Mouse (Mus musculus): ENCODE measurements around the gene Pappa2.

Pappa2 gene

DNA sequence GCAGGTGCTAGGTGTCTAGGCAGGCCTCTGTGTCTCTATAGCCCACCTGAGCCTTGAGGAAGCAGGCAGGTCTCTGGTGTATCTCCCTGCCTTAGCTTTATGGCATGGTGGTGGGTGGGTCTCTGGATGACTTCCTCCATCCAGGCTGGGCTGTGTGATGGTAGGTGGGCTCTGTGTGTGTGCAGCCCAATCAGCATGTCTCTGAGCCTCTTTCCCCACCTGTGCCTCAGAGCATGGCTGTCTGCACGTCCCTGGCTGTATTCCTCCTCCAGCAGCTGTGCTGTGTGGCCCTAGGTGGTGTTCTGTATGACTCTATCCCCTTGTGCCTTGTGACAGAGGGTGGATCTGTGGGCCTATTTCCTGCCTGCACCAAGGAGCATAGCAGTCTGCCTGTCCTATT lies at the start of gene Pappa2:
Pappa2 (minus strand) TSS at position 101 of the 400 bp plus-strand sequence.
- DNase-seq (ENCODE audit: low read depth in 2 of 2, low spot score in 2 of 2), result no peak

DNA sequence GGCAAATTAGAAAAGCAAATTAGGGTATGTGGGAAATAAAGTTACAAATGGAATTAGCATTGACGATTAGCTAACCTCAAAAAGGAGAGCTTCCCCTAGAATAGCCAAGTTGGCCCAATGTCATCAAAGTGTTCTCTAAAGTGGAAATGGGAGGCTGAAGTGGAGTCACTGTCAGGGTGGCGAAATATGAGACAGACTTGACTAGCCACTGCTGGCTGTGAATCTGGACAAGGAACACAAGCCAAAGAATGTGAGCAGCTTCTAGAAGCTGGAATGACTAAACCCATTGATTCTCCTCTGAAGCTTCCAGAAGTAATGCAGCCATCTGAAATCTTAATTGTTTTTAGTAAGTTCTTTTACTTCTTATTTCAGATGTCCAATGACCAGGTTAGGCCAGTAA lies 48.8 kb upstream of the Pappa2 start:
- no peak for DNase-seq (ENCODE audit: low read depth in 2 of 2, low spot score in 2 of 2)

DNA sequence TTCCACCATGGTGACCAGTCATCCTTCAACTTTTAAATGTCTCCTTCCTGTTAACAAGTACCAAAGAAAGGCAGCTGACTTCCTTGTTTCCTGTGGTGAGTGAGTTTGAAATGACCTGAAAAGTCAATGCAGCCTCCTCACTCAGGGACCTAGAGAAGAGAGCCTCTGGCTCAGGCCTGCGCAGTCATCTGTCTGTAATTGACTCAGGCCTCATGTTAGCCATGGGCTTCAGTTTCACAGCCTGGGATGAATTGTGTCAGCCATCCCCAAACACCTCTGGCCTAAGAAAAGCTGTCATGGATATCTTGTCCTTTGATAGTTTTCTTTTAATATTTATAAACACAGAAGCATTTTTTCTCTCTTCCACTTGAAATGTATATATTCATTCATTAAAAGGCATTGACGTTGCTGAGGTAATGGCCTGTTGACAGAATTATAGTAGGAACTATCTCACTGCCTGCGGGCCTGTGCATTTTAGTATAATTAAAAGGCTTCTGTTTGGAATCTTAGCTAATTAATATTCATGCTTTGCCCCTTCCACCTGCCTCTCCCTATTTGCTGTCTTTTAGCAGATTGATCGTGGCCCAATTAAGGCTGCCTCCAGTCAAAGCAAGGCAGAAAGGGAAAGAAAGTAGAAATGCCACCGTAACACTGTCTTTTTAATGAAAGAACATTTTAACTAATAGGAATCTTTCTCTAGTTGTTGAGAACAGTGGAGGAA lies 34.8 kb upstream of the Pappa2 start:
- no peak for DNase-seq (ENCODE audit: low read depth in 2 of 2, low spot score in 2 of 2)

DNA sequence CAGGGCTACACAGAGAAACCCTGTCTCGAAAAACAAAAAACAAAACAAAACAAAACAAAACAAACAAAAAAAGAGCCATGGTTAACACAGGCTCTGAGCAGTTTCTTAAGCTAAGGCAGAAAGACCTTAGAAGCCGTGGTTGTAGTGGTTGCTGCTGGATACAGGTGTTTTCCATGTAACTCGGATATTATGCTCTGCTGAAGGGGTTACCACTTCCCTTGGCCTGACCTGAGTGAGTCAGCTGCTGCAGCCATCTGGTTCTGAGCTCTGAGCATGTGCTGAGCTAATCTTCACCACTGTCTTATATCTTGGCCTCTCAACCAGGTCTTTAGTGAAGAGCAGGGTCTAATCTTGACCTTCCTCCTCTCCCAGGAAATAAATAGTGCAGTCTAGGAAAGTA lies 6.8 kb upstream of the Pappa2 start:
- no peak for DNase-seq (ENCODE audit: low read depth in 2 of 2, low spot score in 2 of 2)

DNA sequence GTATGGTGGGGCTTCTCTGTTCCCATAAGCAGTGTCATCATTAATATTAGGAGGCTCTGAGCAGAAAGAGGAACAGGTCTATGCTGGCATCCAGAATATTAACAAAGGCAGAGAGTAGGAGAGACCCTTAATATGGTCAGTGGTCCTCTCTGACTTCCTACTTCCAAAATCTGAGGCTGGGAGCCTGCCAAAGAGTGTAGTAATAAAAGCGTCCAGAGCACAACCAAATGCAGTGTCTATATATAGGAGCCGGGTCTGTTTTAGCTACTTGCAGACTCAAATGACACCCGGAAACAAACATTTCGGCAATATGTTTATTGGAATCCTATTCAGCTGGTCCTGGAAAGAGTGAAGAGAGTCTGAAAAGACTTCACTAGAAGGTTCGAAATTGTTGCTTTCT lies 17.9 kb downstream of the Pappa2 start:
- no peak for DNase-seq (ENCODE audit: low read depth in 2 of 2, low spot score in 2 of 2)

DNA sequence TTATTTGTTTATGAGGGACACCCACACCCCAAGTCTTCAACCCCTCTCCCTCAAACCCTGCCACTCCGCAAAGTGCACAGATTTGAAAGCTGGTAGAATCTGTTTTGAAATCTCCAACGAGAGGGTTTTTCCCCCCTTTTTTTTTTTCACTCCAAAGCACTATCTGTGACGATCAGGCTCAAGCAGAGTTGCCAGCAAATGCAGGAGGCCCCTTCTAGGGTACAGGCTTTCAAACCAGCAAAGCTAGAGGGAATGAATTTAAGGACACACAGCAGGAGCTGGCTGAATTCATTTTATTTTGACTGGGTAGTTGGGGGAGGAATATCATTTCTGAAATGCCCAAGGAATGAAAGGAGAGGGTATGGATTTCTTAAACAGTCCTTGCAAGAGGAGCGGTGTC lies 19.3 kb downstream of the Pappa2 start:
- no peak for DNase-seq (ENCODE audit: low read depth in 2 of 2, low spot score in 2 of 2)

DNA sequence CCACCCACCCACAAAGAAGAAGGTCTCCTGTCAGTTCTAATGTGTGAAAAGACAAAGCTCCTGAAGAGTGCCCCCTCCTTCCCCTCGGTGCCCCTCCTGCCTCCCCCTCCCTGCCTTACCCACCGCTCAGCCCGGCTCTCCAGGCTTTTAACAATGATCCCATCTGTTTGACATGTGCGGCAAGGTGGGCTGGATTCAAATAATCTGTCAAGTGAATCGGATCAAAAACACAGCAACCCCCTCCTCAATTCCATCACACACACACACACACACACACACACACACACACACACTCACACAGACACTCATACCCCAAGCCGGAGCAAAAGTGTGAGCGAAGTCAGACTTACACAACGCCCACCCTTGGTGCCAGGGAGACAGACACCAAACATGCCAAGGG lies 19.7 kb downstream of the Pappa2 start:
- no peak for DNase-seq (ENCODE audit: low read depth in 2 of 2, low spot score in 2 of 2)

DNA sequence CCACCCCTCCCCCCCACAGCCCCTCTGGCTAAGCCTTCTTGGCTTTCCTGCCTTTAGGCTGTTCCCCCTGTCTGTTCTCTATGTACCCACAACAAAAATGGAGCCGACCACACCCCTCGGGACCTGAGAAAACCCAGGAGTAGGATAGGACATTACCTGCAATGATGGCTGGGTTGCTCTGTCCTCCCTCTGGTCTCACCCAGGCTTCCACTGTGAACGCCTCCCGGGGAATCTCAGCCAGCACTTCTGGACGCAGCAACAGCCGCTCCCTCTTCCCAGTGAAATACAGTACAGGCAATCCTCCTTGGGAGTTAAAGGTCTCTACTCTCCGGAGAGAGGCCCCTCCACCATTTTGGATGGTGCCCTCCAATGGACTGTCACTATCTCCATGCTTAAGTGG lies 23.9 kb downstream of the Pappa2 start:
- no peak for DNase-seq (ENCODE audit: low read depth in 2 of 2, low spot score in 2 of 2)

DNA sequence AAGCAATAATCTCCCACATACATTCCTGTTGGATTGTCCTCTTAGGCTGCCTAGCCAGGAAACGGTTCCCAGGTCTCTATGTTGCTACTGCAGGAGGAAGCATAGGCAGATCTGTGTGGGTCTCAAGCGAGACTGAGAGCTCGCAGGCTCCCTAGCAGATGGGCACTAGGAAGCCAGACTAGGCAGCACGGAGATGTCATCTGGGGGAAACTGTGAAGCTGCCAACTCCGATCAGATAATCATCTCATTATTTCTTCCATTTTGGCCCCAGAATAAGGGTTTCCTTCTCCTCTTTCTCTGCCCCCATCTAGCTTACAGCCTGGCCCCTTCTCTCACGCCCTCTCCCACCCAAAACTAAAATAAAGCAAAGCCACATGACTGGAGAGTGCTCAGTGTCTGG lies 25.5 kb downstream of the Pappa2 start:
- no peak for DNase-seq (ENCODE audit: low read depth in 2 of 2, low spot score in 2 of 2)

DNA sequence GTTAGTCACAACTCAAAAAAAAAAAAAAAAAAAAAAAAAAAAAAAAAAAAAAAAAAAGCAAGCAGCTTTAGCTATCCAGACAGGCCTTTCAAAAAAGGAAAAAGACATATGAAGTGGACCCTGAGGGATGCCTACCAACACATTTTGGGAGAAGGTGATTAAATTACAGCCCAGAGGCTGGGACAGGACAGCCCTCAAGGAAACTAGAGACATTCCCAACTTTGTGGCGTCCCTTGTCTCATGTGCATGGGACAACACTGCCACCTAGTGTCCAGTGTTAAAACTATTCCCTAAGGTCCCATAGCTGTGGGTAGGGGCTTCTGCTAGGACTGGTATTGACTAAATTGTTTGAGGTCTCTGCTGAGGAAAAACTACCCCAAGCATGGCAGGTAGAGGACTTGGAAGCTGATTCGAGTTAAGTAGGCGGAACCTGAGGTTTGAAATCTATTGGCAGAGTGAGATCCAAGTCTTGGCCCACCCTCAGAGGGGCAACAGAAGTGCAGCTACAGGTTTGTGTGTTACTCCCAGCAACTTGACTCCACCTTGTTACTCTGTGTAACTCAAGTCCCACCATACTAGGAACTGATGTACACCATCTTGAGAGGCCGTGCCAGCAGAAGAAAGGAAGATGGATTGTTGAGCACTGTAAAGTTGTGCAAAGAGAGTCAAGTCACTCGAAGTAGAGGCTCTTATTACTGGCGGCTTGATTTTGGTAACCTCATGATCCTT lies 26.6 kb downstream of the Pappa2 start:
- DNase-seq (ENCODE audit: low read depth in 2 of 2, low spot score in 2 of 2), result no peak

DNA sequence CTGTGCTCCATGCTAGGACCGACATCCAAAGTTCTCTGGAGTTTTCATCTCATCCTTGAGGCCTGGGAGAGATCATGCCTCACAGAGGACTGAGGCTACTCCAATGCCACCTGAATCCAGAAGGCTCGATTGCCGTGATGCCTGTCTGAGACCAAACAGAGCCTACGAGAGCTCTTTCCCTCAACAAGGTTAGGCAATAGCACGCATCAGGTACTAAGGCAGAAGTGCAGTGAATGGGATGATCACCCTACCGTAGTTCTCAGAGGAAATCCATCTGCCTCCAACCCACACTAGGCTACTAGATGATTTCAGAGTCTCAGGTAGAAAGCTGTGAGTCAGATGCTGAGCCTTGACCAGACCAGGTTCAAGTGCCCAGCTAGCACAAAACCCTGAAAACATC lies 31.2 kb downstream of the Pappa2 start:
- no peak for DNase-seq (ENCODE audit: low read depth in 2 of 2, low spot score in 2 of 2)

DNA sequence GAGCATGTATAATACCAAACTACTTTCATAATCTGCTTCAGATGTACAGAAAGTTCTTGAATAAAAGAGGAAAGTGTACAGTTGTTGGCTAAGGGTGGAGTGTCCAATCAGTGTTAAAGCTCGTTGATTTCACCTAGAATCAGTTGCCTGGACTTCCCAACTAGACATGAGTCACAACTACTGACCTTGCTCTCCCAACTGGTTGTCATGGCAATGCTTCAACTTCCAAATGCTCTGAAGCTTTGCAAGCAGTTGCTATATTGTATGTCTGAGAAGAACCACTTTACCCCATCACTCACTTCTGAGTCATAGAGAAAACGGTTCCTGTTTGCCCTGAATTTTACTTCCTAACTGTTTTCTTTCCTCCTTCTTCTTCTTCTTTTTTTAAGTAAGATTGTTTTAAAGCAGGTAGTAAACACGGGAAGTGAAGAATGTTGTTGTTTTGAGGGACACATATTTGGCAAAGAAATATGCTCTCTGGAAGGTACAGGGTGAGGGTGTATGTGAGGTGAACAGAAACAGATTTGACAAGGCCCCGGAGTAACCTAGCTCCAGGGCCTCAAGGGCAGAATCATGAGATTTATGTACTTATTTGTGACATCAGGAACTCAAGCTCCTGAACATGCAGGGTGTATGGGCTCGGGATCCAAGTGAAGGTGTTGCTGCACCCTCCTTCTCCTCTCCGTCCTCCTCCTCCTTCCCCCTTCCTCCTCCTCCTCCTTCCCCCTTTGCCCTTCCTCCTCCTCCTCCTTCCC lies 32.1 kb downstream of the Pappa2 start:
- no peak for DNase-seq (ENCODE audit: low read depth in 2 of 2, low spot score in 2 of 2)

DNA sequence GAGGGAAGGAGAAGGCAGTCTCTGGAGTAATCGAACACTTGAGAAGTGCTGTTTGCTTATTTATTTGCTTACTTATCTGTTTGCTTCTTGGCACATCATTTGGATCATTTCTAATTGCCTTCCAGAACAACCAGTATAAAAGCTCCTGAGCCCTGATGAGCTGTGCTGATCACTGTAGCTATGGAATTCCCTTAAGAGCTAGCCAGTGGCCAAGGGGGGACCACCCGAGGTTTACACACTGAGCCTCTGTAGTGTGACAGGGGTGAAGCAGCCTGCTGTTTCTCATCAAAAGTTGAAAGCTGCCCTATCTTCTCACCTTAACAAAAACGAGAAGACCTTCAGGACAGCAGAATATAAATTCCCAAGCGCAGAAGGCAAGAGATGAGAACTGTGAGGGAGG lies 35.4 kb downstream of the Pappa2 start:
- no peak for DNase-seq (ENCODE audit: low read depth in 2 of 2, low spot score in 2 of 2)

DNA sequence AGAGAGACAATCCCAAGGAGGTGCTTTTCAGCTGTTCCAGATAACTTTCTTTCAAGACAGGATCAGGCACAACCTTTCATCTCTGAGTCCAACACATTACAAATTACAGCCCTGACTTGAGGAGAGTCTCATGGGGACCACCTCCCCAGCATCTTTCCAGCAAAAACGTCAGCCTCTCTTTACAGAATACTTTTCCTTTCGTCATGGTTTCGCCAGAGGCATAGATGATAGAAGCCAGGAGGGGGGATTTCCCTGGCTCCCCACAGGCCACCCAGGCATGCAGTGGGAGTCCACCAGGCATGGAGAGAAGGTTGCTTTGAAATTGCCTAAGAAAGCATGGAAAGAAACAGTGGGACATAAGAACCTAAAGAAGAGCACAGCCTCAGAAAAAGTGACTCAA lies 37.4 kb downstream of the Pappa2 start:
- DNase-seq (ENCODE audit: low read depth in 2 of 2, low spot score in 2 of 2), result no peak

DNA sequence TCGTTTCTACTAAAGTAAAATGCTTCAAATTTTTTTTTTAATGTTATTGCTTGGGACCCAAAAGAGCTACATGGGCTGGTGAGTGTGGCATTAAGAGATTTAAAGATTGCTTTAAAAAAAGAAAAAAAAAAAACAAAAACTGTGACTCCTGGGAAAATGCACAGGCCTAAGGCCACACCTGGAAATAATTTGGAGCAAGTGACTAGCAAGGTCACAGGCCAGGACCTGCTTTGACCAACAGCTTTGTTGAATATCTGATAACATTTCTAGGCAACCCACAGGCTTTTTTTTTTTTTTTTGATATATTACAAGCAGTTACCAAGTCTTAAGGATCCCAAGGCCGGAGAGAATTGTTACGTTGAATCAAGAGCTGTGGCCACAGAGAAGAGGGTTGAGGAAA lies 39.3 kb downstream of the Pappa2 start:
- DNase-seq (ENCODE audit: low read depth in 2 of 2, low spot score in 2 of 2), result no peak

DNA sequence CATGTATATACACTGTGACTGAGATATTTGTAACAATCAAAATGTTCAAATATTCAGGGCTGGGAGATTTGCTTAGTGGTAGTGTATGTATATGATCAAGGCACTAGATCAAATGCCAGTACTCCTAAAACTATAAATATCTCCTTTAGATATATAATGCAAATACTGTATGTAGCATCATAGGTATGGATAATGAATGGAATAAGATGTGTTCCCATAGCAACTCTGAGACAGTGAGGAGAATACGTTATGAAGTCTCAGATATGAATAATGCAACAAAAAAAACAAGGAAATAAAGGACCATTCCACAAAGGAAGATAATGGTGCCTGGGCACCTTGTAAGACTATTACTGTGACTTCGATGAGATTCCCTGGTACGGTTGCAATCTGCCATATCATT lies 45.8 kb downstream of the Pappa2 start:
- DNase-seq (ENCODE audit: low read depth in 2 of 2, low spot score in 2 of 2), result no peak

DNA sequence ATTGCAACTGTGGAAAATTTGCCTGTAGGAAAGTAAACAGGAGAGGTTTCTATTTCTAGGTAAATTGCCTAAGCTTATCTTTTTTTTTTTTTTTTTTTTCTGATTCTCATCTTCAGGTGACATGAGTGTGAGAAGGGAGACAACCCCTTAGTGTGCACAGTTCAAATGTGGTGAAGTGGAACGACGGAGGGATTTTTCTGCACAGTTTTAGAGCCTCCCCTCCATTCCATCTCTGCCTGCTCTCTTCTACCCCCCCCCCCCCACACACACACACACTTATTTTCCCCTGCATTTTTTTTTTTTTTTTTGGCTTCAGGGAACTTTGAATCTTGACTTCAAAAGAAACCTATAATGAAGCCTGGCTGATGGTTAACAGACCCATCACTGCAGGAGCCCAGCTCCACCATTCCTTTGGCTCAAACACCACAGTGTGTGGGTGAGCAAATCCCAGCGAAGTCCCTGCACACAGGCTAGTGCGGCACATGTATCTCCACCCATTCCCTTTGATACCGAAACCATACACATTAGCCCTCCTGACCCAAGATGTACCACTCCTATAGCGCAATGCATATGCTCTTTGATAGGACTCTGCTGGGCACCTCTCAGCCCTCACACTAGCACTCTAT lies 49.0 kb downstream of the Pappa2 start:
- DNase-seq (ENCODE audit: low read depth in 2 of 2, low spot score in 2 of 2), result no peak

DNA sequence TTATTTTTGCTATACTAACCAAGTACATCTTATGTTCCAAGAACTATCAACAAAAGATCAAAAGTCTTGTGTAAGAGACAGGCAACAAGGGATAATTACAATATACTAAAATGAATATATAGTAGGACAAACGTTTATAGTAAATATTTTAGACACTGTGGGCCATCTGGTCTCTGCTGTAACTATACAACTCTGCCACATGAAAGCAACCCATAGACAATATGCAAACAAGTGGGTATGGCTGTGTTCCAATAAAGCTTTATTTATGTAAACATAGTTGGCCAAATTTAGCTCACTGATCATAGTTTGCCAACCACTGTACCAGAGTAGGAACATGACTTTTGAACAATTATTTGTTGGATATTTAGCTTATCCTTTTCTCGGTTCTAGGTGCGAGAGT lies 50.9 kb downstream of the Pappa2 start:
- DNase-seq (ENCODE audit: low read depth in 2 of 2, low spot score in 2 of 2), result no peak

DNA sequence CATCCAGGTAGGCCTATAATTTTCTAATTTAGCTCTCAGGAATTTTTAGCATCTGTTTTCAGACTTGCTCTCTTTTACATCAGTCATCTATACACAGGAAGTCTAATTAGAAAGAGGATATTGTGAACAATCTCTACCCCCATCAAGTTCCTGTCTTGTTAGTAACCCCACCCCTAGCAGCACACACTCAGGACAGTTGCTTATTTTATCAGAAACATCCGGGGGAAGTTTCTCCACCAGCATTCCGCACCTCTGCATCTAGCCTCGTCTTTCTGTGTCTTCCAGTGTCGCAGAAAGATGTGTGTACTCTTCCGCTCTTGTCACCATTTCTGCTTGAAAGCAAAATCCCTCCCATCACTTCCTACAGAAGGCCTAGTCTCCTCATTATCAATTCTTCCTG lies 59.8 kb downstream of the Pappa2 start:
- no peak for DNase-seq (ENCODE audit: low read depth in 2 of 2, low spot score in 2 of 2)

DNA sequence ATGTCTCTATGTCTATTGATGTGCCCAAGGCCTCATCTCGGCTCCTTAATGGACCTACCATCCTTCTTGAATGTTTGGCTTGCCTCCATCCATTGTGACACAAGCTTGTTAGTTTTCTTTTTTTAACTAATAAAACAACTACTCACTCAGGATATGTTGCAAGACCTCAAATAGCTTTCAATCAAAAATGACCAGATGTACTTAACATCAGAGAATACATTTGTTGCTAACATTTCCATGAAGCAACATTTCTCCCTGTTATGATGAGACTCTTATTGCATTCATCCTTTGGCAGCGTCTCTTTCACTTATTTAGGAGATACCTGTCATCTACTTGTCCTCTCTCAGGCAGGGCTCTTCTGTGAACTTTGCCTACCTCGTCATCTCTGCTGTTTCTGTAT lies 61.4 kb downstream of the Pappa2 start:
- no peak for DNase-seq (ENCODE audit: low read depth in 2 of 2, low spot score in 2 of 2)

DNA sequence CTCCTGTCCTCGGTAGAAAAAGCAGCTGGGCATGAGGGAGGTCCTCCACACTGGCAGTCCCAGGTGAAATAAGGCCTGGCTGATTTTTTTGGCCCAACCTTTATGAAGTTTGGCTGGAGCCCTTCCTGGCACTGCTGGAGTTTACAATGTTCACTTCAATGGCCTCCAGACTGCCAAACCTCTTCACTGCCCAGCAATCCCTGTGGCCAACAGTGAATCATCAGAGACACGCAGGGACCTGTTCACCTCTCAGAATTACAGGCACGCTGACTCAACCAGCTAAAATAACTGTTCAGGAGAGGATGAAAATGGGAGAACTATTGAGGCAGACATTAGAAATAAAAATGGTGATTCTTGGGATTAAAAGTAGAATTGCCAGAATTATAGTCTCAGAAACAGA lies 63.2 kb downstream of the Pappa2 start:
- DNase-seq (ENCODE audit: low read depth in 2 of 2, low spot score in 2 of 2), result no peak

DNA sequence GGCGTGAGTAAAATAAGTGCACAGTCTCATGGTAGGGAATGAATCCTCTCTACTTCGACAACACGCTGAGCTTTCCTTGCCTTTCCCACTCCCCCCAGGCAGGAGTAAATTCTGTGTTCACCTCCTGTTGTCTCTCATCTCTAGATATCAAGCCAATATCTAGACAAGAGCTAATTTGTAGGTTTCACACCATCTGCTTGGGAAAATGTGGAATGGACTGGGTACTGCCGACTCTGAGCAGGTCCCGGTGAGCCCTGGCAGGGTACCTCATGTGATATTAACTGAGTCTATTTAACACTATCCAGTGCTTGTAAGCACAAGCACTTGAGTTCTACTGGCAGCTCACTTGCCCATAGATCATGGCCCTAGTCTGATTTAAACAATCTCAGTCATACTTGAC lies 64.7 kb downstream of the Pappa2 start:
- no peak for DNase-seq (ENCODE audit: low read depth in 2 of 2, low spot score in 2 of 2)
